Mouse (Mus musculus) induced T-regulatory cell, adult 2 months (primary cell): ENCODE results near the gene B3galnt2.
"Not testable (repeated sequence)": the region's sequence is repeated elsewhere in the genome, so short reads cannot be mapped to it uniquely, and the experiment has no call there.

Experiments used
- DNase-seq: peaks from one replicate; pipeline ENCODE4 v3.0.0-alpha.2; 2012; ENCODE audit warnings: low read depth

B3galnt2 gene

DNA sequence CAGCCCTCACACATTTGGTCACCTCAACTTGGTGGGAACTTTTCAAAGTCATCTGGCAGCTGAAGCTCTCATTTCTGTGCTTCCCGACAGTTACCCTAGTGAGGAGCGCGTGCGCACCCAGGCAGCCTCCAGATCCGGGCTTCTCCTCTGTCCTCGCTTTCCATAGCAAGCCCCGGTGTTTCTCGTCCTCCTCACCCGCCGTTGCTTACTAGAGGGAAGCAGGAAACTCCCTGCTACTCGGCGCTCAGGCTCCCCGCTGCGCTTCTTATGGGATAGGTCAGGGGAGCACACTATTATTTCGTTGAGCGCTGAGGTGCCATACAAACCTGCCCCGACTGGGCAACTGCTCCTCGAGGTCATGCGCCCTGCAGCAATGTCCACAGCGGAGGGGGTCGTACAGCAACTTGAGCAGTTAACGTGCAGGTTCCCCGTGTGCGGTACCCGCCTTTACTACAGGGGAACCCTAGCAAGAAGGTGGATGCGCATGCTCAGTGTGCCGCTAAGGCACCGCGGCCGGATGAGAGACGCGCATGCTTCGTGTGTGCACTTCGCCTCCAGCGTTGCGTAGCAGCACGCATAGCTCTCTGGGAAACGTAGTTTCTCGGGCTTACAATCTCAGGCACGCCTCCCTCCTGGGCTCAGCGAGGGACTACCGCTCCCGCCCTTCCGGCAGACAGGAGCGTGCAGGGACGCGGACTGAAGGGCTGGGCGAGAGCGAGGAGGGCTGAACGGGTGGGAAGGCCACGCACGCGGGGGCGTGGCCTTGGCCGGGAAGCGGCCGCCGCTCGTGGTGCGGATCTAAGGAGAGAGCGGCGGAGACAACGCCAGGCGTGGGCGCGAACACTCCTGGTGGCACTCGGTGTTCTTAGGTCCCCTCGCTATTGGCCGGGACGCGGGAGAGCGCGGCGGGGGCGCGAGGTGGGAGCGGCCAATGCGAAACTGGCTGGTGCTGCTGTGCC, at the start of gene B3galnt2:
TSS of gene B3galnt2 (plus strand) at position 596 of the 959 bp plus-strand sequence.
- DNase-seq = peak; percentile 99

DNA sequence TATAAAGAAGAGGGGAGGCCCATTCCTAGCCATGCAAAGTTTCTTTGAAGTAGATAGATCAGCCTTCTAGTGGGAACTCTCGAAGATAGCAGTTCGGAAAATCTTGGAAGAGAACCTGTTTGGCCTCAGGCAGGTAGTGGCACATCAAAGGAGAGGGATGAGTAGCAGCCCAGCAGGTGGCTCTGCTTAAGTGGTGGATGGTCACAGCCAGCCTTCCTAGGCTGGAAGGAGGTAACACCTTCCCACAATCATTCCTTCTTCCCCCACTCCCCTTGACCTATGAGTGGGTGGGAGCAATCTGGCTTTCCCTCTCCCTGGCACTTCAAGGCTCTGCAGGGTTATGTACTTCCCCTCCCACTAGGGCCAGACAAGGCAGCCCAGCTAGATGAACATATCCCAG, 42.9 kb upstream of the B3galnt2 start:
- no peak for DNase-seq

DNA sequence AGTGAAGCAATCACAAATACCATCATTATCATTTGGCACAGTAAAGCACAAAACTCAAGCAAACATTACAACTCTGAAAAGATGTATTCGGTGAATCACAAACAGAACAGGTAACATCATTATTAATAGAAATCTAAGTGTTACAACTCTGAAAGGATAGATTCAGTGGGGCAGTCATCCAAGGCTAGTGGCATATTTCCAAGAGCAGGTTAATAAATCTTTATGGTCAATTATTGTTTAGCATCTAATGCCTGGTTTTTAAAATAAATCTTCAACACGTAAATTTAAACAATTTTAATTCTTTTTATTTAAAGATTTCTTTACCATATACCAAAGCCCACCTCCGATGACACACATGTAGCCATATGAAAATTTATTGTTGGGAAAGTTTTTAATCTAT, 34.9 kb upstream of the B3galnt2 start:
- no peak for DNase-seq

DNA sequence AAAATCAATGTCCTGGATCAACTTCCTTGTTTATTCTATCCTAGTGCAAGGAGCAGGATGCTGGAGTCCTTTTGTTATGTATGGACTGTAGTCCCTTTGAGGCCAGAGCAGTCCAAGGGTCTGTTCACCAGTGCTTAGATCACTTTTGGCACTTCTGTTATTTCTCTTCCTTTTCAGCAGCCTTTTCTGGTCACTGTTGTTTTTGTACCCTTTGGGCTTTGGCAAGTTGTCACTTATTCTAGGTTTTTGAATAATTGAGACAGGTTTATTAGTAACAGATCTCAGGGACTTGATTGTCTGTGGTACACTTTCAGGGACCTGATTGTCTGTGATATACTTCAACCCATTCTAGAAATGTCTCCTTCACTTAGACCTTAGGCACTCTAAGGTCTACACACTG, 31.7 kb upstream of the B3galnt2 start:
- DNase-seq = no peak

DNA sequence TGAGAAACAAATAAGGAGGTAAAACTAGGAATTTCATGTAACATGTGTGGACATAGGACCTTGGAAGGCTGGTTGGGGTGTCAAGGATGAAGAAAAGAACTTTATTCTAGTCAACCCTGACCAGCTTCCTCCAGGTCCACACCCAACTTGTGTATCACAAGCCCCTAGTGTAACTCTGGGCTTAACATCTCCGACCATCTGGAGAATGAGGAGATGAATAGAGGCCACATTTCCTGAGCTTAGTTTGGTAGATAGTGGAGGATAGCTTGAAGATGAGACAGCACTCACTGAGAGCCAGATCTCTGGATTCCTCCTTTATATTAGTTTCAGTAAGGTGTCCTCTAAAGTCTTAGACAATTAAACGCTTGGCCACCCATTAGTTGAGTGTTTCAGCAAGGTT, 24.3 kb upstream of the B3galnt2 start:
- no peak for DNase-seq

DNA sequence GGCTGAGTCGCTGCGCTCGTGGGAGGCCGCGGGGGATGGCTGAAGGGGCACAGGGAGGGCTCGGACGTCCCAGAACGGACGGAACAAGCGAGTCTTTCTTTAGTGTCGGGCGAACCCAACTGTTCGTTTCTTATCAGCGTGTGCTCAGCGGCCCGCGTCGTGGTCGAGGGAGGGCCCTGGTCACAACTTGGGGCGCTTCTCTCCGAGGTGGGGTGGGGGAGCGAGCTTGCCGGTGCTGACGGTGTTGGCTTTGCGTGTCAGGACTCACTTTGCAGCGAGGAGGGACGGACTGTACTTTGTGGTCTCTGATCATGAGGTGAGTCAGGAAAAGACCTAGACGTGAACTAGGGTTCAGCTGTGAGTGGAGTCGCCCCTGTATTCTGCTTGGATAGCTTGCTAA, 662 bp downstream of the B3galnt2 start:
- DNase-seq = no peak

DNA sequence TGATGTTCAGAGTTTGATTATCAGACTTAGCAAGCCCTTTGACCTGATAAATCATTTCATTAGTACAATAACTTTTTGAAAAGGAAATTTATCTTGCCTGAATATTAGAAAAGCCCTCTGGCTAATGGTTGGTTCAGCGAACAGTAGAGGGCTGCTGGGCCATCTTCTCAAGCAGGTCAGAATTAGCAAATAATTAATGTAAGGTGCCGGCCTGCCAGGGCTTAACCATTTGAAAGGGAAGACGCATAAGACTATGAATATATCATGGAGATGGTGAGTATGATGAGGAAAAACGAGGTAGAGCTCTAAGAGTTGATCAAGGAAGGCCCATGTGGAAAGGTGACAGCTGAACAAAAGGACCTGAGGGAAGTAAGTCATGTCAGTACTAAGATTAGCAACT, 2.4 kb downstream of the B3galnt2 start:
- DNase-seq = no peak

DNA sequence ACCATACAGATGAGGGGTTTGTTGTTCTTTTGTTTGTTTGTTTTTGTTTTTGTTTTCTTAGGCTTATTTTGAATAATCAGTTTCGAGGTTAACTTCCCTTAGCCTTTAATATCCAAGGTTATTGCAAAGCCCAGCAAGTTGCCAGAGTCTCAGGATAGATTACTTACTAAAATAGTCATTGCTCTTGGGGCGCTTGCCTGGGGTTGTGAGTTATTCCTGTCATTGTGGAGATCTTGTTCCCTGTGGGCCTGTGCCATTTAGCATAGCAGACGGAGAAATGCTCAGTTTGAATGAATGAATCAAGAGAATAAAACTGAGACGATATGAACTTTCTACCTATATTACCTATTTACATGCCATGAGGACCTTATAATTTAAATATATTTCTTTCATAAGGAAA, 5.9 kb downstream of the B3galnt2 start:
- DNase-seq = no peak

DNA sequence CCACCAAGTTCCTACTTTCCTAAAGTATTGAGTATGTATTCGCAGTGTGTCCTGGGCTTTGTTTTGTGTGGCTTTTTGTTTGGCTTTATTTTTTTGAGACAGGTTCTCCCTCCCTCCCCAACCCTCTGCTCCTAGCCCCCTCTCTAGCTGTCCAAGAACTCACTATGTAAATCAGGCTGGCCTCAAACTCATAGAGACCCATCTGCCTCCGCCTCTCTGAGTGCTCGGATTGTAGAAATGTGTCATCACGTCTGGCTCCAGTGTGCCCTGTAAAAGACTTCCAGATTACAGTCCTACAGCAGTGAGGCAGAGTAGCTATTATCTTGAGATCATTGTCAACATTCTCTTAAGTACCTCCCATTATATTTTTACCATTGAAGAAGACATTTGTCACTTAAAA, 6.8 kb downstream of the B3galnt2 start:
- no peak for DNase-seq

DNA sequence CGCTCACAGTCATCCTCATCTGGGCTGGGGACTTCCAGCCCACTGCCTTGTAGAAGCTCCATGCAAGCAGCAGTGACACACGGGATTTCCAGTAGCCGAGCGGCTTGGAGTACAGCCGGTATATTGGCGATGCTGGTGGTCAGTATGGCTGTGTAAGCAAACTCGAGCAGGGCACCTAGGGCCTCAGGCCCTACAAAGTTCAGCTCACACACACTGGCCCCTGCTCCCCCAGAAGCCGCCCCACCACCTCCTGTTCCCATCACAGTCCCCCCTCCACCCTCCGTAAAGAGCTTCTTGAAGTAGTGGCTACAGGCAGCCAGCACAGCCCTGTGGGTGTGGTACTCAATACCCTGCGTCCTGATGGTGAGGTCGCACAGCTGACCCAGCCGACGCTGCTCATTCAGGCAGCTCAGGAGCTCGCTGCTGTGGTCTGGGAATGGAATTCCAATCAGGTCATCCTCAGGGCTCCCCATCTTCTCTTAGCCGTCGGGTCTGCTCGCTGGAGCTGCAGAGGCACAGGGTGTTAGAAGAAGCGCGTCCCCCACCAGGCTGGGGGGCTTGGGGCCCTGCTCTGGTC, 11.2 kb downstream of the B3galnt2 start:
- DNase-seq = no peak

DNA sequence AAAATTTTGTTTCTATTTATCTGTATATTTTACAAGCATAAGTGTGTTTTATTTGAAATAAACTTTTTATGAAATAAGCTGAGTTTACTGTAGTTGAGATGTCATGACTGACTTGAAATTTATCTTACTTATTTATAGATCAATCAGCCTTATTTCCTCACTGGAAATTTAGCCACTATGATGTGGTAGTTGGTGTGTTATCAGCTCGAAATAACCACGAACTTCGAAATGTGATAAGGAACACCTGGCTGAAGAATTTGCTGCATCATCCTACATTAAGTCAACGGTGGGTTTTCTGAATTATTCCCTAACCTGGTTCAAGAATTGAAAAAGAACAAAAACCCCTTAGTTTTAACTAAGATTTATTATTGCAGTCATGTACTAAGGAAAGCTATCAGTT, 11.9 kb downstream of the B3galnt2 start:
- DNase-seq = no peak

DNA sequence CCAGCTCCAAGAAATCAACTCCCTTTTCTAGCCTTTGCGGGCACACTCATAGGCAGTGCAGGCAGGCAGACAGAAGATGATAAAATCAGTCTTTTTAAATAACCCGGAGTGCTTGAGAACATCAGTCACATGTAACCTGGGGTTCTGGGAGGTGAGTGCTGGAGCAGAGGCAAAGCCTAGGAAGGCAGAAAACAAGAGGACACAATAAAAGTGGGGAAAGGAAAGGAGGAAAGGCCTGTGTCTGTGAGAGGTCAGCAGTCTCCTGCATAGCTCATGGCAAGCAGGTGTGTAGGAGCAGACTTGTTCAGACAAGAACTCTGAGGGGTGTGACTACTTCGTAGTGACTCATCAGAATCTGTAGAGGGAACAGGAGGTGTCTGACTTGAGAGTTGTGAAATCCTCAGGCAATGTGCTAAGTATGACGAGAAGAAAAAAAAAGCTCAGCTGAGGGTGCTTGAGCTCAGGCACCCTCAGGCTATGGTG, 14.4 kb downstream of the B3galnt2 start:
- no peak for DNase-seq

DNA sequence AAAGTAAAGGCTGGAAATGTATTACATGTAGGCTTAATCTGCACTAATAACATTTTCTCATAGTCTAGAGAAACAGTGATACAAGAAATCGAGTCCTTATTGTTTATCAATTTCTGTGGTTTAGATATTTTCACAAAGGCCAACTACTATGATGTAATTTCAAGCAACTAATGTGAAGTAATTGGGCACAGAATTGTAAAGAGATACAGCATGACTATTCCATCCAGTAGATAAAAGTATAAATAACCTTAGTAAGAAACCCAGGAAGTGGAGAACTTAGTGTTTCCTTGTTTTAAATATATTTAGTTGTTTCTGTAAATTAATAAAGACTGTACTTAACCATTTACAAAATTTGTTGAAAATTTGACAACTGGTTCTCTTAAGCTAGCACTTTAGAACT, 15.5 kb downstream of the B3galnt2 start:
- DNase-seq = no peak

DNA sequence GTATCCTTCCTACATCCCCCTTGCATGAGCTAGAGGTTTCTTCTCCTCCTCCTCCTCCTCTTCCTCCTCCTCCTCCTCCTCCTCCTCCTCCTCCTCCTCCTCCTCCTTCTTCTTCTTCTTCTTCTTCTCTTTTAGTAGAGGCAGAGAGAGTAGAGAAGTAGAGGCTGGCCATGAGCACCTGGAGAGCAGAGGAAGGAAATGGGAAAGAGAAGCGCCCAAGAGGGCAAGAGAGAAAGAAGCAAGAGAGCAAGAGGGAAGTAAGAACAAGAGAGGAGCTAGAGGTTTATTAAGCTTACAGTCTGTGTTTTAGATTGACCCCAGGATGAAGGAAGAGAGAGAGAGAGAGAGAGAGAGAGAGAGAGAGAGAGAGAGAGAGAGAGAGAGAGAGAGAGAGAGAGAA, 27.6 kb downstream of the B3galnt2 start:
- DNase-seq = not testable (repeated sequence)

DNA sequence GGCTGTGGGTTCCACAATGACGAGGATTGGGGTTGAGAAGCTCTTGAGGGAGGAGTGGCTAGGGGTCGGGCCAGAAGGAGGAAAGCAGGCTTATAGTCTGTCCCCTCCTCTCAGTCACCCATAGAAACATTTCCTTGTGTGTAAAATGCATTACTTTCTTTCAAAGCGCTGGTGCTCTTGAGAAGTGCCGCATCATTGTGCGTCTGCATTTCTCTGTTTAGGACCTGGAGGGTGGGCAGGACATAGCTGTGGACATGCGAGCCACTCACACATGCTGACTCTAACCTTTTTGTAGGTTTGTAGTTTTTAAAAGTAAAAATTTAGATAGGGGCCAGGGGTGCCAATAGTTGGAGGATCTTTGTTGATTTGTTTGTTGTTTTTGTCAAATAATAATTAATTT, 29.3 kb downstream of the B3galnt2 start:
- DNase-seq = no peak

DNA sequence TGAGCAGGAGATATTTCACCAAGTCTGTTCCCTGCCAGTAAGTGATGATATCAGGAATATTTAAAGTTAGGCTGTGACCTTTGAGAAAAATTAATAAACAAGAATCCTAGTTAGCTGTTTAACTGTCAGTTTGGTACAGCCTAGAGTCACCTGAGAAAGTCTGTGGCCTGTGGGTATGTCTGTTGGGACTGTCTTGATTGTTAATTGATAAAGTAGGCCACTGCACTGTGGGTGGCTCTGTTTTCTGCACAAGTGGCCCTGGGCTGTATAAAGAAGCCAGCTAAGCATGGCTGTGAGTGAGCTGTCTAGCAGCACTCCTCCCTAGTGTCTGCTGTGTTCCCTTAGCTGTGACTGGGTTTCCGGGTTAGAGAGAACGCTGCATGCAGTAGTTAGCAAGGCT, 34.9 kb downstream of the B3galnt2 start:
- no peak for DNase-seq

DNA sequence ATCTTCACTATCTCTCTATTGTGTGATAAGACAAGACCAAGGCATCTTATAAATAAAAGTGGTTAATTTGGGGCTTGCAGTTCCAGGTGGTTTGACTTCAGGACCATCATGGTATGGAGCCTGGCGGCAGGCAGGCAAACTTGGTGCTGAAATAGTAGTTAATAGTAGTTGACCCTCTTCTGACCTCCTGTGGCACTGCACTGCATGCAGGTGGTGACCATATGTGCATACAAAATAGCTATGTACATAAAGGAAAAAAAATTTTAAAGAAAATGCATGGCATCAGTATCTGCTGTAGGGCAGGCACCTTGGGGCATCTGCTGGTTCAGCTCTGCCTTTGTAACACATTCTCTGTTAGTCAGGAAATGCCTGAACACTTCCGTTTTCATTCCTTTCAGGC, 36.1 kb downstream of the B3galnt2 start:
- no peak for DNase-seq

DNA sequence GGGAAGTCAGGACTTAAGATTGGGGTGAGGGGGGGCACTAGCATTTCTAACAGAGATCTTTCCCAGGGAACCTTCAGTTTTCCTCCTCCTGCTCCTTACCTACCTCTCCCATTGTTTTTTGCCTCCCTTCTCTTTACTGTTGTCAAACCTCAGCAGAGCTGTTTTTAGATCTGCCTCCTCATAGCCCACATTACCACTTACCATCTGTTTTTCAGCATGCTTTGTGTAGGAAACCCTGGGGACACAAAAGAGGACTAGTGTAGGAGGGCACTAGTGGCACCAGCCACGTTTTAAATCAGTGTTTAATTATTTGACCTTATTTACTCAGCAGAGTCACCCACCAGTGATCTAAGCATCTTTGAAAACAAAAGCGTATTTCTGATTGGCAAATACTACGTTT, 38.8 kb downstream of the B3galnt2 start:
- no peak for DNase-seq

DNA sequence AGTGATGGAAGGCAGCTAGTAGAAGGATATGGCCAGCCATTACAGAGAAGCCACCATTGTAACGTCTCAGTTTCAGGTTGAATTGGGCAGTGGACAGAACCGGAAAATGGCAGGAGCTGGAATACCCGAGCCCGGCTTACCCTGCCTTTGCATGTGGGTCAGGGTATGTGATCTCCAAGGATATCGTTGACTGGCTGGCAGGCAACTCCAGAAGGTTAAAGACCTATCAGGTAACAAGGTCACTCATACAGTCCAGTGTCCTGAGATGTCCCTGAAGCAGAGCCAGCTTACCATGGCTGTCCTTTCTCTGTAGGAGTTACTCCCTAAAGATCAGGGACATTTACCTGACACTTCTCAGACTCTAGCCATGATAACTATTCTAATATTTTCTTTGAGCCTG, 40.8 kb downstream of the B3galnt2 start:
- no peak for DNase-seq

DNA sequence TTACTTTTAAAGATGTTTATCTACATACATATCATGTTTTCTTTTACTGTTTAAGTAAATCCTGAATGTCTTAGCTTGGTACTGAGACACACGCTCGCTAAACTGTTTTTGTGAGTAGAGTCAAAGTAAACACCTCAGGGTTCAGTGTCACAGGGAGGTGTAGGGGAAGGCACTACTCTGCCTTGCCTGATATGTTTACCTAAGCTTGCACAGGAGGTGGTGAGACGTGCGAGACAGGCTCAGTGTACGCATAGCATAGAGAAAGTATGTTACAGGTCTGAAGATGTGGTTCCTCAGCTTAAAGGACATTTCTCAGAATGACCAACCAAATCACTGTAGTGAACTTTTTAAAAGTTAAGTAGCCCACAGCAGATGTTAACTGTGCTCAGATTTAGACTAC, 43.2 kb downstream of the B3galnt2 start:
- DNase-seq = no peak

DNA sequence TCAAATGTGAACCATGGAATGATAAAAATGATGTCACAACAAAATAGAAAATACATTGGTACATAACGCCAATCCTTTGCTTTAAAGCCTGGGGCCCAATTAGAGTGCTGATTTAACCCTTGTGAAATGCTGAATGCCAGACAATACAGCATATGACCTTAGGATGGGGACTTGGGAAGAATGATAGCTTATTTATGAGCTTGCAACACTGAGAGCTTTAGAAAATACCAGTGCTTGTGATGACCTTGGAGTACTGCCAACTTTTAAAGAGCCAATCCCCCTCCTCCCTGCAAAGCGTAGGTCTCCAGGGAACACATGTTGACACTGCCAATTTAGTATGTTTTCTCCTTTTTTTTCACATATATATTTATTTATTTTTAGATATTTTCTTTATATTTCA, 48.4 kb downstream of the B3galnt2 start:
- DNase-seq = no peak

DNA sequence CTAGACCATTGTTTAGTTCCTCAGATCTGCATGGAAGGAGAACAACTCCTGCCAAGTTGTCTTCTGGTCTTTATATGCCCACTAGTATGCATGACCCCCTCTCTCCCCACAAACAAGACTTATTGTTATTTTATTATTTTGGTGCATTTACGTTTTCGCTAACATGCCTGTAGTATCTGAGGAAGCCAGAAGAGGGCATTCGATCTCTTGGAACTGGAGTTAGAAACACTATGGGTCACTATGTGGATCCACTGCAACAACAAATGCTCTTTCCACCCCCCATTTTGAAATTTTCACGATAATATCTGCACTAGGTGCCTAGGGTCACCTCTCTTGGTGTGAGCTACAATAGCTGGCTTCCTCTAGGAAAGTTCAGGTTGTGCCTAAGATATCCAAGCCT, 49.8 kb downstream of the B3galnt2 start:
- DNase-seq = peak; percentile 12

DNA sequence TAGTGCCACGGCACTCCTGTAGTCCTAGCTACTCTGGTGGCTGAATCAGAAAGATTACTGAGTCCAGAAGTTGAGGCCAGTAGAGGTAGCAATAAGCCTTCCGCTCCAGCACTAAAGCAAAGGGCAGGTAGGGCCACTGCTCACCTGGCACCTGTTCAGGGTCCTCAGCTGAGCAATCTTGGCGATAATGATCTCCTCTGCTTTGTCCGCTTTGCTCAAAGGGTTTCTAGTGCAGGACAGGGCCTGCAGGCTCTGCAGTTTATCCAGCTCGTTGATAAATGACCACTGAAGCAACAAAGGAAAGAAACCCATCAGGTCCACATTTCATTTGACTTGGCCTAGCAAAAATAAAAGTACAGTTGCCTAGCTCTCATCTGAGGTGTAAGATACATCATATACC, 50.7 kb downstream of the B3galnt2 start:
- no peak for DNase-seq

DNA sequence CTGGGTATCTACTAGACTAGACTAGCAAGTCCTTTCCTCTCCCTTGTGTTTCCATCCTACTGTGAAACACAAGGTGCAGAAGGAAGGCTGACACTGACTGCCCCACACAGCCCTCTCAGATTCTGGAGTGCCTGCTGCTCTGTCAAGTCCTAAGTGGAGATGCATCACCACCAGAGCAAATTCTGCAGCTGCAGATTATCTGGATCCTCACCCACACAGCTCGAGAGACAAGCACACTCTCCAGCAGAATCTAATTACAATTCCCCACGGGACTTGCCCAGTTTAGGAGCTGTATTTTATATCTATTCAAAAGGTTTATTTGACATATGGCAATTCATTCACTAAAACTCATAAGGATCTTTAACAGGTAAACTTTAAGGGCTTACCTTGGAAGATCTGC, 51.8 kb downstream of the B3galnt2 start:
- no peak for DNase-seq
